Mouse (Mus musculus): ENCODE results near the gene Trpv5.

The Trpv5 gene

DNA sequence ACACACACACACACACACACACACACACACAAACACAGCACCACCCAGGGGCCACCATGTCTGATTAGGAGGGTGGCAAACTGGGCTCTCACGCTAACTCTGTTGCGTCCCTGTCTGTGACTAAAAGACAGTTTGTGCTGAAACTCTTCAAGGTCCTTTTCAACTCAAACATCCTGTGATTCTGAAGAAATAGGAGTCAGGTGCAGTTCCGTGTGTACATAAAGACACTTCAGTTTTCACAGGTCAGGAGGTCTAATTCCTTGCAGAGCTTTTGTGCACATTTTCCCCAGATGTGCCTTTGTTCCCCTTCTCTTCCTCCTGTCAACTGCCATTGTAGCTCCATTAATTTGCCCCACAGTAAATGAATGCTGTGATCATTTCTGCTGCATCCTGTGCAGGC is 40.1 kb downstream of the Trpv5 start:
- no peak for DNase-seq (ENCODE audit: low spot score)

DNA sequence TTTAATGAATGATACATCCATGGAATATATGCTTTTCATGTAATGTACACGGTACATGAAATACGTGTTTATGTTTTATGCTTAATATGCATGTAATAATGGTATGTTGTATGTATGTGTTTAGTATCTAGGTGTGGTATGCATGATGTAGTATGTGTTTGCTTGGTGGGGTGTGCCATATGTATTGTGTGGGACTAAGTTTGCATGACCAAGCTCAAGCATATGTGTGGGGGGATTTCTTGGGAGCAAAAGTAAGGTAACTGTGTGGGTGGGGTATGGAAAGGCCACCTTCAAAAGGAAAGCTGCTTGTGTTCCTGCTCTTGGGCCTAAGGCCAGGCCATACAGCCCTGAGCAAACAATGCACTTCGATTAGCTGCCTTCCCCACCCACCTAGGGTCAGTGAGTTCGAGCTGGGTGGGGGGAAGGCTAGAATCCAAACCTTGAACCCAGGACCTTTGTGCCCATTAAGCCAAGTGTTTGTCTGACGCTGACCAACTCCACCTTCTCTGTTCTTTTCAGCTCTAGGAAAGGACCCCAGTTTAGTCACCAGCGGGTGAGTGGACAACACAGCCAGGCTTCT is 42.6 kb downstream of the Trpv5 start:
- no peak for DNase-seq (ENCODE audit: low spot score)

- no peak for DNase-seq (ENCODE audit: low spot score)
These were observed 43.2 kb downstream of the Trpv5 start for GRCm38 (mm10) chr6:41637393-41637792.

GRCm38 (mm10) chr6:41636178-41636577 is 44.4 kb downstream of the Trpv5 start, which contains the start of gene Trpv6:
TSS of gene Trpv6 (minus strand) at chr6:41636405.
- no peak for DNase-seq (ENCODE audit: low spot score)

DNA sequence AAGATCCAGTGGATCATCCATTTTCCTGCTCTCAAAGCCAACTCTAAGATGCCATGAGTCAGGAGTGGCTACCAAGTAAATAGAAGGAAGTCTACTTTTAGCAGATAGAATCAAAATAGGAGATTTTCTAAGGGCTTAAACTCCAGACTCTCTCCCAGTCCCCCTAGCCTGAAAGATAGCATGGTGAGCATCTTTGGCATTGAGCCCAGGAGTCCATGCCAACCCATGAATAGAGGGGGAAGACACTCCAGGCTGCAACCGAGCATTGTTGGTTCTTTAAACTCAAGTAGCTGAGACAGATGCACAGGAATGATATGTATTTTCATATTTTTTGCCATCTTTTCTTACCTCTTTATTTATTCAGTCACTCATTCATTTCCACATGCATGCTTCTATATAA is 45.4 kb downstream of the Trpv5 start:
- DNase-seq (ENCODE audit: low spot score): no peak

DNA sequence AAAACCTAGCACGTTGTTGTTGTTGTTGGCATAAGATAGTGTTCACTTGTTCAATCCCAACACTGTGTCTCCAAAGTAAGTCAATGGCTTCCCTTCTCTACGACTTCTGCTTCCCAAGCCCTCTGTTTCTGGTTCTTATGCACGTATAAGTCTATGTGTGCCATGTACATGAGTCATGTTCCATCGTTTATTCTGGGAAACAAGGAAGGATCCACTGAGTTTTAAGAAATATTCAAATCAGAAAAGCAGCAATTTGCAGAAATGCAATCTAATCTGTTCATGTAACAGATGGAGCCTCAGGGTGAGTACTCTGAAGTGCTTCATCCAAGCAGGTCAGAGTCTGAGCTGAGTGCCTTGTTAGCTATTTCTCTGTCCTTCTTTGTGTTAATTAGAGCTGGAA is 49.0 kb downstream of the Trpv5 start:
- DNase-seq (ENCODE audit: low spot score): no peak

DNA sequence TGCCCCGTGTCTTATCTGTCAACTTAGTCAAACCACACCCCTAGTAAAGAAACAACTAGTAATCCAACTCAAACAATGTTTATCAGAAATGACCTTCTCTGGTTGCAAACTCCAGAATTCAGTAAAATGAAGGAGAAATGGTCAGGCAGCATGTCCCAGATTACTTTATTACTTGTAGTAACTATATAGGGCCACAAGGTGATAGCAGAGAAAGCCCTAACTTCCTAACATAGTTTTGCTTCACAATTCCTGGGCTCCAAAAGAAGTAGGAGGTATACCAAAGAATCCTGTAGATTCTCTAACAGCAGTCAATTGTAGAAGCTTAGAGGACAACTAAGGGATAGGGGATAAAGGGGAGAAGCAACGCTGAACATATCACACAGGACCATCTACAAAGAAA is 49.8 kb downstream of the Trpv5 start:
- no peak for DNase-seq (ENCODE audit: low spot score)

- no peak for DNase-seq (ENCODE audit: low spot score)
These were observed 52.4 kb downstream of the Trpv5 start for GRCm38 (mm10) chr6:41628180-41628579.

GRCm38 (mm10) chr6:41622661-41623060 is 57.9 kb downstream of the Trpv5 start:
- DNase-seq (ENCODE audit: low spot score): no peak

GRCm38 (mm10) chr6:41621241-41621990 is 59.2 kb downstream of the Trpv5 start:
- DNase-seq (ENCODE audit: low spot score): no peak

DNA sequence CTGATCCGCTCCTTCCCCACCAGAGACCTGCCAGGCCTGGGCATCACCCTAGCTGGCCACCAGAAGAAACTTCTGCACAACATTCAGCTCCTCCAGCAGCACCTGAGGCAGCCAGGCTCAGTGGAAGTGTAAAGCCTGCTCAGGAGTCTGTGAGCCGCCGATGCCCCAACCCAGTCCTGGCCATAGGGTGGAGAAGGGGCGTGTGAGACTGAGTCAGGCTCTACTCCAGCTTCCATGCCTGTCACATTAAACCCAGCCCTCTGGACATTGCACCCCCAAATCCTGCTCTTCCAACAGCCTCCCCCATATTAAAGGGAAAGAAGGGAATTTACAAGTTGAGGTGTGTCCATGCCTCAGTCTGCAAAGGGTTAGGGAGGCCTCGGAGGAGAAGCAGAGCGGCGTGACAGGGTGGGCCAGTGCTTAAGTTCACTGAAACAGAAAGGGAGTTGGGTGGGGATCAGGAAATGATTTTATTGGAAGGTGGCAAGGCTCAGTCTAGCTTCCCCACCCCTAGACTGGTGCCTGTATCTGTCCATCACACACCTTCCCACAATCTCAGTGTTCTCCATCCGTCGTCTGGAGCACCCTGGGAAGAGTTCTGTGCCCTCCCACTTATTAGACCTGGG is 60.3 kb downstream of the Trpv5 start:
- DNase-seq (ENCODE audit: low spot score): no peak

DNA sequence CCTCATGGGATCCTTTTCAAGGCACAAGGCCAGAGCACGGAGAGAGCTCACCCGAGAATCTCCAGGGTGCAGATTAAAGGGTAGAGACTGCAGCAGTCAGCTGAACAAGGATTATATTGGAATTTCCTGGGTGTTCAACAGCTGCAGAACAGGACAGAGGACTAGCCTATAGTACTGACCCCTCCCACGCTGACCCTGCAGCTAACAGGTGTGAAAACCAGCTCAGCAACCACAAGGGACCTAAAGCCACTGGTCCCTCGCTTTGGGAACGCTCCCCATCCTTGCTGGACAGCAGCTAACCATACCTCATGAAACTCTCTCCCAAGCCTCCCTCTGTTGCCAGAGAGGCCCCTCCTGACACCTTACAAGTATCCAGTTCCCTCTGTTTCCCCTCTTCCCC is 72.9 kb downstream of the Trpv5 start:
- no peak for DNase-seq (ENCODE audit: low spot score)

- no peak for DNase-seq (ENCODE audit: low spot score)
These were observed 74.4 kb downstream of the Trpv5 start for GRCm38 (mm10) chr6:41606214-41606613.

DNA sequence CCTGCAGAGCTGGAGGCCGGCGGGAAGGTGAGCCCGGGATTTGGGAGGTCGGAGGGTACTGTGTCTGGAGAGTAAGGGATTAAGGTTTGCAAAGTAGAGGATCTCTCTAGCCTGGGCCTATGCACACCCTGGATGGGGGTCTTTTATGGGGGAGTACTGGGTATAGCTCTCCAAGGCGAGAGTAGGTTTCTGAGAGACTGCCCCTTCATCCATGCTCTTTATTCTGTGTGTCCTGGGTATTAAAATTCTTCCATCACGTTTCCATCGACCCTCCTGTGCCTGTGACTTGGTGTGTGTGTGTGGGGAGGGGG is 74.8 kb downstream of the Trpv5 start:
- no peak for DNase-seq (ENCODE audit: low spot score)

GRCm38 (mm10) chr6:41605061-41605793 is 75.3 kb downstream of the Trpv5 start, which contains the start of gene Ephb6:
TSS of gene Ephb6 (plus strand) at chr6:41605482.
- no peak for DNase-seq (ENCODE audit: low spot score)

- DNase-seq (ENCODE audit: low spot score): no peak
These were observed 76.0 kb downstream of the Trpv5 start for GRCm38 (mm10) chr6:41604401-41605050.
